Mouse (Mus musculus) stomach, embryonic 16.5 days (tissue): Measurements from ENCODE around the gene 1700003F12Rik. TPM values are rescaled to one million over a fixed set of nuclear protein-coding genes. Genes with fewer than 3 reads are reported as not detected.

Experiments
- ATAC-seq: fragments of 200-750 bp; cut with Nextera tagmentation; 2 replicates; pipeline ENCODE4 v1.8.0; 2017; ENCODE audit warnings: moderate number of reproducible peaks, moderate TSS enrichment; ENCODE audit not compliant: insufficient read depth, low FRiP score
- H3K27ac ChIP-seq: fragments of 300-500 bp; sonication (generic); 2 replicates; pipeline ENCODE4 v1.5.1; 2014; ENCODE audit warnings: low read length
- H3K27me3 ChIP-seq: fragments of 300-500 bp; sonication (generic); 2 replicates; pipeline ENCODE4 v1.6.1; 2014; ENCODE audit warnings: low read length, control low read depth, mixed read lengths; ENCODE audit not compliant: control insufficient read depth, insufficient read depth
- H3K36me3 ChIP-seq: fragments of 300-500 bp; sonication (generic); 2 replicates; pipeline ENCODE4 v1.6.1; 2014; ENCODE audit warnings: low read length; ENCODE audit not compliant: control insufficient read depth, insufficient read depth
- H3K4me1 ChIP-seq: fragments of 300-500 bp; sonication (generic); 2 replicates; pipeline ENCODE4 v1.6.1; 2014; ENCODE audit warnings: low read length, control low read depth, mixed read lengths; ENCODE audit not compliant: control insufficient read depth, insufficient read depth
- H3K4me2 ChIP-seq: fragments of 300-500 bp; sonication (generic); 2 replicates; pipeline ENCODE4 v1.6.1; 2014; ENCODE audit warnings: low read depth, low read length, mixed read lengths
- H3K4me3 ChIP-seq: fragments of 300-500 bp; sonication (generic); replicated peaks from 2 replicates; pipeline ENCODE4 v1.5.1; 2014; ENCODE audit warnings: mild to moderate bottlenecking, low read length
- H3K9ac ChIP-seq: fragments of 300-500 bp; sonication (generic); 2 replicates; pipeline ENCODE4 v1.6.1; 2014; ENCODE audit warnings: low read length
- H3K9me3 ChIP-seq: fragments of 300-500 bp; sonication (generic); replicated peaks from 2 replicates; pipeline ENCODE4 v1.6.1; 2016; ENCODE audit warnings: low read length, control low read depth; ENCODE audit not compliant: control insufficient read depth
- WGBS: fragments of 180-500 bp; shearing (Covaris S2); extraction: QIAGEN DNeasy Blood & Tissue Kit; methylation state at CpG from one replicate; pipeline ENCODE4 v1.1.7; 2014; 5-methylcytosine and 5-hydroxymethylcytosine counted together
- polyA plus RNA-seq: library from polyadenylated mRNA; unstranded; fragments of >200 nt; fragmentation: Nextera tagmentation; extraction: Ambion mirVana; gene quantifications from 2 replicates; pipeline ENCODE4 v1.2.1, GENCODE M21; 2015

Gene 1700003F12Rik
- polyA plus RNA-seq, 1 experiment from 2014 or later = 1.6 TPM

DNA sequence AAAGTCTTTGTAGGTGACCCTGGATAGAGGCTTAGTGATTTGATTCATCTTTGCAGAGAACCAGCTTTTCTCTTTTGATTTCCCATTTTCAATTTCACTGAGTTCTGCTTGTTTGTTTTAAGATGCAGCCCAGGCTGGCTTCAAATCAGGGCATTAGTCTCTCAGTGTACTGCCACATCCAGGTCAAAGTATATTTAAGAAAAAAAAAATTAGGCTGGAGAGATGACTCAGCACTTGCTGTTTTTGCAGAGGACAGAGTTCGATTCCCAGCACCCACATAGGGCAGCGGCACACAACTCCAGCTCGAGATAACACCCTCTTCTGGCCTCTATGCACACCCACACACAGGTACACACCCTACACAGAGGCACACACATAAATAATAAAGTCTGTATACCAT lies 44.4 kb downstream of the 1700003F12Rik start:
- H3K9me3 ChIP-seq = peaks cover 4% of the 10 kb centered on the region; the same call in 1 of the 2 replicates
- no peak overlapping the region for H3K27ac ChIP-seq
- no peak overlapping the region for H3K9ac ChIP-seq
- 80% methylated on average over 3 of the region's 3 CpGs for WGBS
- peaks cover 8% of the 10 kb centered on the region for H3K36me3 ChIP-seq
- no peaks in the 10 kb centered on the region for H3K27me3 ChIP-seq
- H3K4me2 ChIP-seq = no peak overlapping the region
- no peaks in the 10 kb centered on the region for H3K4me1 ChIP-seq
- H3K4me3 ChIP-seq = no peak overlapping the region
- no peak for ATAC-seq

DNA sequence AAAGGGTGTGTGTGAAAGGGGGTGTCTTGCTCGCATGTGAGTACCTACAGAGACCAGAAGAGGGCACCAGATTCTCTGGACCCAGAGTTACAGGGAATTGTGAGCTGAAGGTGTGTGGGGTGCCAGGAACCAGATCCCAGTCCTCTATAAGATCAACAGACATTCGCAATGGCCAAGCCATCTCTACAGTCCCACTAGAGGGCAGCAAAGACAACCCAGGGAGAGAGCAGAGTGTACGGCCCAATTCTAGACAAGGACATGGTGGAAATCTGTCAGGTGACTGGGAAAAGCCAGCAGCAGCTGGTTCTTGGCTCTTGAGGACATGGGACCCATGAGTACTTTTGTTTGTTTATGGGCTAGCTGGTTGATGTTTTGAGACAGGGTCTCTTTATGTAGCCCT lies 46.1 kb downstream of the 1700003F12Rik start:
- Histone ChIP-seq H3K4me3 (no peak overlapping the region), H3K27ac (no peak overlapping the region), H3K27me3 (no peaks in the 10 kb centered on the region), H3K4me2 (no peak overlapping the region), H3K9me3 (no peaks in the 10 kb centered on the region), H3K36me3 (peaks cover 3% of the 10 kb centered on the region; the same call in 1 of the 2 replicates), H3K9ac (no peak overlapping the region), H3K4me1 (no peaks in the 10 kb centered on the region)
- WGBS = 65% methylated on average over 3 of the region's 3 CpGs
- ATAC-seq = no peak

DNA sequence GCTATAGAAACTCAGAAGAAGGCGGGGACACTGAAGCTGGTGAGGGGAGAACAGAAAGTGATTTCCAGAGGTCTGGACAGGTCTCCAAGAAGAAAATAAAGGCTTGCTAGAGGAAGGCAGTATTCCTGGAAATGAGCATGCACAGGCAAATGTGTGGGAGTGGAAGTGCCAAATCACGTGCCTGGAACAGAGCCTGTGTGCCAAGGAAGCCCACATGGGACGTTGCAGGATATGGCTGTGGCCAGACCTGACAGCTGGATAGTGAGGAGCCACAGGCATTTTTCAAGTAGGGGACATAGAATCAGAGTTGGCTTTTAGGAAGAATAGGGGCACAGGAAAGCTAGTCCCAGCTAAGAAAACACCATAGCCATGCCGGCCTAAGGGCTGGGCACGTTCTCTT lies 48.9 kb downstream of the 1700003F12Rik start:
- 76% methylated on average over 5 of the region's 5 CpGs for WGBS
- H3K36me3 ChIP-seq = peaks cover 3% of the 10 kb centered on the region; the same call in 1 of the 2 replicates
- no peak overlapping the region for H3K4me3 ChIP-seq
- H3K27me3 ChIP-seq = no peaks in the 10 kb centered on the region
- no peaks in the 10 kb centered on the region for H3K9me3 ChIP-seq
- no peak overlapping the region for H3K9ac ChIP-seq
- no peaks in the 10 kb centered on the region for H3K4me1 ChIP-seq
- no peak overlapping the region for H3K27ac ChIP-seq
- H3K4me2 ChIP-seq = no peak overlapping the region
- ATAC-seq = no peak

DNA sequence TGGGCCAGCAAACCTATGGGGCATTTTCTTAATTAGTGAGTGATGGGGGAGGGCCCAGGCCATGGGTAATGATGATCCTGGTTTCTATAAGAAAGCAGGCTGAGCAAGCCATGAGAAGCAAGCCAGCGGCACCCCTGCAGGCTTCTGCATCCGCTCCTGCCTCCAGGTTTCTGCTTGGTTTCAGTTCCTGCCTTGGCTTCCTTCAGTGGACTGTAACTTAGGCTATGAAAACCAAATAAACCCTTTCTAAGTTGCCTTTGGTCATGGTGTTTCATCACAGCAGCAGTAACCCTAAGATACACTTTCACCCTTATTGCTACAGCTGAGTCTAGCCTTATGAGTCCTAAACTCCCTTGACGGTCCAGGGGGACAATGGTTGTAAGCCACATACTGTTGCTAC lies 50.5 kb downstream of the 1700003F12Rik start:
- Histone ChIP-seq H3K9ac (no peak overlapping the region), H3K9me3 (no peaks in the 10 kb centered on the region), H3K4me2 (no peak overlapping the region), H3K27ac (no peak overlapping the region), H3K4me1 (peaks cover under 1% of the 10 kb centered on the region), H3K36me3 (peaks cover 3% of the 10 kb centered on the region; the same call in 1 of the 2 replicates), H3K27me3 (no peaks in the 10 kb centered on the region), H3K4me3 (no peak overlapping the region)
- ATAC-seq = no peak
- 86% methylated on average over 3 of the region's 3 CpGs for whole genome bisulfite sequencing

Other genes starting within 250 kb of the 1700003F12Rik start
- gene Bpifb9b, start 239.9 kb upstream of the 1700003F12Rik start, polyA plus RNA-seq = not detected in 2 replicates
- gene Cdk5rap1, start 174.1 kb upstream of the 1700003F12Rik start, polyA plus RNA-seq = 14.9 and 18.5 TPM in 2 replicates
- gene Snta1, start 139.0 kb upstream of the 1700003F12Rik start, polyA plus RNA-seq = 4.2 and 7.9 TPM in 2 replicates
- 31.8 and 32.8 TPM in 2 replicates for gene Cbfa2t2, start 110.6 kb upstream of the 1700003F12Rik start, polyA plus RNA-seq
- 0.14 TPM in 1 of 2 replicates, not detected in the other for gene Actl10, start 4.7 kb downstream of the 1700003F12Rik start, polyA plus RNA-seq
- 1.4 and 1.7 TPM in 2 replicates for gene Necab3, start 11.8 kb downstream of the 1700003F12Rik start, polyA plus RNA-seq
- gene E2f1, start 22.8 kb downstream of the 1700003F12Rik start, polyA plus RNA-seq = 8.1 and 9.3 TPM in 2 replicates
- 32.4 and 35.1 TPM in 2 replicates for gene Pxmp4, start 56.6 kb downstream of the 1700003F12Rik start, polyA plus RNA-seq
- 0.34 and 0.59 TPM in 2 replicates for gene Zfp341, start 66.2 kb downstream of the 1700003F12Rik start, polyA plus RNA-seq
- not detected in 2 replicates for gene 4930519P11Rik, start 66.4 kb downstream of the 1700003F12Rik start, polyA plus RNA-seq
- 20.7 and 23.6 TPM in 2 replicates for gene Chmp4b, start 104.6 kb downstream of the 1700003F12Rik start, polyA plus RNA-seq
- gene Gm14214, start 222.9 kb downstream of the 1700003F12Rik start, polyA plus RNA-seq = not detected in 2 replicates
- gene Raly, start 244.0 kb downstream of the 1700003F12Rik start, polyA plus RNA-seq = 36.8 and 39.4 TPM in 2 replicates
- gene a, start 244.3 kb downstream of the 1700003F12Rik start, polyA plus RNA-seq = 0.41 and 1.0 TPM in 2 replicates